Mouse (Mus musculus) liver, embryonic 12.5 days (tissue): ENCODE measurements around the gene Srrt. TPM values are rescaled to one million over a fixed set of nuclear protein-coding genes. Genes with fewer than 3 reads are reported as not detected.
"Not testable (repeated sequence)": the region's sequence is repeated elsewhere in the genome, so short reads cannot be mapped to it uniquely, and the experiment has no call there.

Experiments used
- ATAC-seq: fragments of 200-750 bp; cut with Nextera tagmentation; 2 replicates; pipeline ENCODE4 v1.8.0; 2017; ENCODE audit warnings: moderate number of reproducible peaks, mild to moderate bottlenecking, moderate library complexity
- H3K27ac ChIP-seq: fragments of 300-500 bp; sonication (generic); 2 replicates; pipeline ENCODE4 v1.5.1; 2016; ENCODE audit warnings: mild to moderate bottlenecking
- H3K27me3 ChIP-seq: fragments of 300-500 bp; sonication (generic); replicated peaks from 2 replicates; pipeline ENCODE4 v1.6.1; 2016; ENCODE audit warnings: mild to moderate bottlenecking, moderate library complexity
- H3K36me3 ChIP-seq: fragments of 300-500 bp; sonication (generic); 2 replicates; pipeline ENCODE4 v1.6.1; 2016; ENCODE audit warnings: mild to moderate bottlenecking, moderate library complexity
- H3K4me1 ChIP-seq: fragments of 300-500 bp; sonication (generic); 2 replicates; pipeline ENCODE4 v1.6.1; 2016
- H3K4me2 ChIP-seq: fragments of 300-500 bp; sonication (generic); 2 replicates; pipeline ENCODE4 v1.6.1; 2016; ENCODE audit warnings: mild to moderate bottlenecking, moderate library complexity
- H3K4me3 ChIP-seq: fragments of 300-500 bp; sonication (generic); 2 replicates; pipeline ENCODE4 v1.5.1; 2016; ENCODE audit warnings: mild to moderate bottlenecking, moderate library complexity
- H3K9ac ChIP-seq: fragments of 300-500 bp; sonication (generic); 2 replicates; pipeline ENCODE4 v1.6.1; 2016; ENCODE audit warnings: mild to moderate bottlenecking, moderate library complexity
- H3K9me3 ChIP-seq: fragments of 300-500 bp; sonication (generic); replicated peaks from 2 replicates; pipeline ENCODE4 v1.6.1; 2016; ENCODE audit warnings: mild to moderate bottlenecking, moderate library complexity
- WGBS: fragments of 180-500 bp; shearing (Covaris S2); methylation state at CpG from one replicate; pipeline ENCODE4 v1.1.7; 2016; ENCODE audit not compliant: insufficient replicate concordance; 5-methylcytosine and 5-hydroxymethylcytosine counted together
- microRNA-seq: library from miRNA; unstranded; fragments of <30 nt; microRNA quantifications from one replicate; pipeline ENCODE4, GENCODE M21; 2017
- polyA plus RNA-seq: library from polyadenylated mRNA; unstranded; fragments of >200 nt; fragmentation: Nextera tagmentation; extraction: Ambion mirVana; gene quantifications from 2 replicates; pipeline ENCODE4 v1.2.1, GENCODE M21; 2016

The Srrt gene
- polyA plus RNA-seq, 1 experiment from 2014 or later: 128 TPM

DNA sequence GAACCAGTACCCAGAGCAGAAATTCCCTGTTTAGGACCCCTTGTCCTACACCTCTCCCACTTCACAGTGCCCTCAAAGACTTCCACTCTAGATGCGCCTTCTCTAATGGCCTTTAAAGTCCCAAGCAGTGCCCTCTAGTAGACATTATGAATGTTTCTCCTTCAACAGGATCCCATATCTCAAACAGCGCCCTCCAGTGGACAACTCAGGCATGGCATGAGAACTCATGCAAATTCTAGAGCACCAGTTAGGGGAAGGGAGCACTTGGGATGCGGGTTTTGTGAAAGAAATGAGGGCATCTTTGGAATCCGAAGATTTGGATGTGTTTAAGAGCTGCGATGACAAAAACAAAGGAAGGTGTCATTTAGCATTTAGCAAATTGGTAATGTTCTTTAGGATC, 22.4 kb downstream of the Srrt start:
- ATAC-seq: no peak
- WGBS: 49% methylated on average over 5 of the region's 5 CpGs
- H3K4me2 ChIP-seq: no peak overlapping the region

DNA sequence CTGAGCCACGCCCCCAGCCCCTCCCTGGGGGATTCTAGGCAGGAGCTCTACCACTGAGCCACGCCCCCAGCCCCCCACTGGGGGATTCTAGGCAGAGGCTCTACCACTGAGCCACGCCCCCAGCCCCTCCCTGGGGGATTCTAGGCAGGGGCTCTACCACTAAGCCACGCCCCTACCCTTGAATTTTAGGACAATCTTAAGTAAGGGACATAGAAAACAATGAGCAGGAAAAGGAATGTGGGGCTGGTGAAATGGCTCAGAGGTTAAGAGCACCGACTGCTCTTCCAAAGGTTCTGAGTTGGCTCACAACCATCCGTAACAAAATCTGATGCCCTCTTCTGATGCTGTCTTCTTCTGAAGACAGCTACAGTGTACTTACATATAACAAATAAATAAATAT, 23.1 kb downstream of the Srrt start:
- Histone ChIP-seq H3K4me1 (peaks cover 33% of the 10 kb centered on the region), H3K27me3 (peaks cover 31% of the 10 kb centered on the region)
- not testable (repeated sequence) for H3K9ac ChIP-seq, H3K9me3 ChIP-seq, H3K4me3 ChIP-seq, H3K4me2 ChIP-seq, ATAC-seq, H3K36me3 ChIP-seq, H3K27ac ChIP-seq
- WGBS: 66% methylated on average over 5 of the region's 6 CpGs

More for the DNA sequence above, 22.4 kb downstream of the Srrt start:
- H3K4me3 ChIP-seq: no peak overlapping the region
- peaks cover 37% of the 10 kb centered on the region for H3K4me1 ChIP-seq
- H3K27me3 ChIP-seq: peaks cover 36% of the 10 kb centered on the region
- no peak overlapping the region for H3K9ac ChIP-seq
- no peaks in the 10 kb centered on the region for H3K36me3 ChIP-seq
- H3K9me3 ChIP-seq: no peaks in the 10 kb centered on the region
- H3K27ac ChIP-seq: no peak overlapping the region

DNA sequence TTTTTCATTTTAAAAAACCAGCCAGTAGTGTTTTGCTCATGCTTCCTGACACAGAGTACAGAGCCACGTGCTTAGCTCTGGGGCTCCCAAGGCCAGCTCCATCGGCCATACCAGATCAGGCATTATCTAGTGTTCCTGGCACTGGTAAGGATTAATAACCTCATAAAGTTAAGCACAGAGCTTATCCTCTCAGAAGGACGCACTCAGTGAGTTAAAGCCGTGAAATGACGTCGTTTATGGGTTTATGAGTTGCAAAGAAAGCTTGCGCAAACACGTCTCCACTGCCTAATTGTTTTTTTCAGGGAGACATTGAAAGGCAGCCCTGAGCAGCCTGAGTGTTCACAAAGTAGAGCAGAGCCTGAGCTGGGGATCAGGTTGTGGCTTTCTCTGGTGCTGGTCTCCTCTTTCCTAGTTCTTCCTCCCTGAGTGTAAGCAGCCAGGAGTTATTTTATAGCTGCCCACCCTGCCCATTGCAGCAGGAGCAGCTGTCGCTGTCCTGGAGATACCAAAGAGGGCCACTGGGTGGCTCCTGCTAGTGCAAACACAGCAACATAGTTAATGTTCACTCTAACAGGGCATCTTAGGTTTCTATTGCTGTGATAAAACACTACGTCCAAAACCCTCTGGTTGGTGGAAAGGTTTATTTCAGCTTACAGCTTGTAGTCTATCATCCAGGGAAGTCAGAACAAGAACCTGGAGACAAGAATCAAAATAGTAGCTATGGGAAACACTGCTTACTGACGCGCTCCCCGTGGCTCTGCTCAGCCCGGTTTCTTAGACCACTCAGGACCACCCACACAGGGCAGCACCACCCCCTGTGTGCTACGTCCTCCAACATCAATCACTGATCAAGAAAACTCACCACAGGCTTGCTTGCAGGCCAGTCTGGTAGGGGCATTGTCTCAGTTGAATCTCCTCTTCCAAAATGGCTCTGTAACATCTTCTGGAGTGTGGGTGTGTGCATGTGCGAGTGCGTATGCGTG, 29.8 kb downstream of the Srrt start:
- Histone ChIP-seq H3K27me3 (peaks cover 4% of the 10 kb centered on the region; the same call in 1 of the 2 replicates), H3K4me2 (no peak overlapping the region), H3K4me3 (no peak overlapping the region), H3K36me3 (no peaks in the 10 kb centered on the region), H3K9ac (no peak overlapping the region), H3K4me1 (no peaks in the 10 kb centered on the region), H3K27ac (no peak overlapping the region), H3K9me3 (0 out of 2 replicates have a peak, but pooled peaks cover 5% of the 10 kb centered on the region)
- no peak for ATAC-seq
- 55% methylated on average over 18 of the region's 18 CpGs for WGBS

DNA sequence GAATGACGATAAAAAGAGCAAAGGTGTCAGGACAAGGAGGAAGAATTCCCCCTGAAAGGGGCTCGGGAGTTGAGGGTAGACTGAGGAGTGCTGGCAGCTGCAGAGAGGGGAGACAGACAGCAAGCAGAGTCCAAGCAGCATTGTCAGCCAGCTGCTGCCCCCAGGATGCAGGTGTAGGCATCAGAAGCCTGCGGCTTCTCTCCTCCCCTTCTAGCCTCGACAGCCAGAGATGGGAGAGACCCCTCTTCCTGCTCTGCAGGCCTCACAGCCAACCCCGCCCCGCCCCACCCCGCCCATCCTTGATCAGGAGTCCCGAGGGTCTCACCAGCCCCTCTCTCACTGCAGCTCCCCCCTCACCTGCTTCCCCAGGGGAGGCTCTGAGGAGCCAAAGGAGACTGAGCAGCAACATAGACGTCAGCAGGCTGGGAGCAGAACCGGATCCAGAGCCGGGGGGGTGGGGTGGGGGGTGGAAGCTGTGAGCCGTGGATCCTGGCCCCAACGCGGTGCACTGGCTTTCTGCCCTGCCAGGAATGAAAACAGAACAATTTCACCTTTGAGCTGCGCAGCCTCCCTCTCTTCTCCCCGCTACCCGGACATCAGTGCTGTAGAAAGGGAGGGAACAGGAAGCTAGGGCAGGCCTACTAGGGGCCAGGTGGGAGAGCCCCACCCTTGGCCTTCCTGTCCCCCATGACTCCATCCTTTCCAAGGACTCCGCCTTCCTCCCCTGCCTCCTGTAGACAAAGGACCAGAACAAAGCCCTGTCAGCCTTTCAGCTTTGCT, 39.2 kb downstream of the Srrt start:
- Histone ChIP-seq H3K27ac (no peak overlapping the region), H3K4me1 (peaks cover 13% of the 10 kb centered on the region), H3K36me3 (no peaks in the 10 kb centered on the region), H3K9ac (no peak overlapping the region), H3K4me2 (no peak overlapping the region), H3K27me3 (peaks cover 10% of the 10 kb centered on the region), H3K4me3 (no peak overlapping the region), H3K9me3 (no peaks in the 10 kb centered on the region)
- WGBS: 22% methylated on average over 17 of the region's 18 CpGs
- ATAC-seq: no peak

DNA sequence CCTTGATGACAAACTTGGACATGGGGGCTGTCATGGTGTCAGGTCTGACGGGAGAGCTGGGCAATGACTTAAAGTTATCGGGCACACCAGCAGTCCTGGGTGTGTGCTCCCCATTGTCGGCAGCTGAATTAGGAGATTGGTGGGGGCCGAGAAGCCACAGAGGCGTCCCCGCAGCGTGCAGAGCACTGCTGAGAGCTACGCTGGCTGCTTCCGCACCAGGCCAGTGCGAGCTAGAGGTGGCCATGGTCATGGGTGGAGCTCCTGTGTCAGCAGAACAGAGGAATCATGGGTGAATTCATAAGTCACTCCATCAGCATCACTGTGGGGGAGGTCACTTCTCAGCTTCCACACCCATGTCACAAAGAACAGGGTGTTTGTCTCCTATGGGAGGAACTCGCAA, 42.7 kb downstream of the Srrt start:
- Histone ChIP-seq H3K36me3 (no peaks in the 10 kb centered on the region), H3K27me3 (peaks cover 10% of the 10 kb centered on the region), H3K4me3 (no peak overlapping the region), H3K9ac (no peak overlapping the region), H3K4me2 (no peak overlapping the region), H3K9me3 (no peaks in the 10 kb centered on the region), H3K4me1 (peaks cover 13% of the 10 kb centered on the region), H3K27ac (no peak overlapping the region)
- WGBS: 67% methylated on average over 11 of the region's 11 CpGs
- ATAC-seq: no peak

DNA sequence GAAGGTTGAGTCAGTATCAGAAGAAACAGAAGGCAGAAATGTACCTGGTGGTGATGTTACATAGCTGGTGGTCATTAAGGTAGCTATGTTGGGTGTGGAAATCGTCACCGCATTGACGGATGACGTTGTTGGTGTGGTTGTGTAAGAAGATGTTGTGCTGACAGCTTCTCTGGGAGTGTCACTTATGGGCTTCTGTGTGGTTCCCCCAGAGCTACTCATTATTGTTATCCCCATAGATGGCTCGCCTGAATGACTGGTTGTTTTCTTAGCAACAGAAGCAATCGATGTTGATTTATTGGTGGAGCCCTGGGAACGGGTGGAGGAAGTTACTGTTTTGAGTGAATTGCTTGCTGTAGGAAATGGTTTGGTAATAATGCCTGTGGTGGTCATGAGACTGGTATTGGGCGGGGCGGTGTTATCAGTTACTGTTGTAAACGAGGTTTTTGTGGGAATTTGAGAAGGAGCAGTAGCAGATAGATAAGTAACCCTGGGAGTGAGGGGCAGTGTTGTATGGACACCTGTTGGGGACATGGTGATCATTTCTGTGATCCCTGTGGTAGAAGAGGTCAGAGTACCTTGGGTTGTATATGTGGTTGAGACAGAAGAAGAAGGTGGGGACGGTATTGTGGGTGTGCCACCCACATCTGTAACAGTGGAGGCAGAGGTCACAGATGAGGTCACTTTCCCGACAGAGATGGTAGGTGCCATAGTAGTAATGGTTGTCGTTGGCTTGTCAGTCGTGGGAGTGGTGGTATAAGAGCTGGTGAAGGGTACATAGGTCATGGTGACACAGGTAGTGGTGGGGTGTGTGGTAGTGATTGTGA, 43.4 kb downstream of the Srrt start:
- Histone ChIP-seq H3K4me2 (no peak overlapping the region), H3K9me3 (no peaks in the 10 kb centered on the region), H3K4me1 (peaks cover 13% of the 10 kb centered on the region), H3K4me3 (no peak overlapping the region), H3K27me3 (peaks cover 10% of the 10 kb centered on the region), H3K36me3 (no peaks in the 10 kb centered on the region), H3K9ac (no peak overlapping the region), H3K27ac (no peak overlapping the region)
- 45% methylated on average over 14 of the region's 14 CpGs for WGBS
- no peak for ATAC-seq

Small RNA genes lying within 50 kb of the gene (microRNA-seq; reads per million reads assigned to microRNA genes)
- 1.1 reads per million for gene Mir7036
- gene Mir8116: not detected

Other genes with a start within 250 kb of the Srrt start
- gene Serpine1, start 235.4 kb downstream of the Srrt start, polyA plus RNA-seq: 0.19 TPM in 1 of 2 replicates, not detected in the other
- gene Trim56, start 191.5 kb downstream of the Srrt start, polyA plus RNA-seq: 8.6 and 10.3 TPM in 2 replicates
- gene Muc3, start 158.4 kb downstream of the Srrt start, polyA plus RNA-seq: not detected in 2 replicates
- 0.14 TPM in 1 of 2 replicates, not detected in the other for gene Muc3a, start 95.3 kb downstream of the Srrt start, polyA plus RNA-seq
- 23.4 and 26.2 TPM in 2 replicates for gene Ache, start 20.2 kb downstream of the Srrt start, polyA plus RNA-seq
- gene Ufsp1, start 13.0 kb downstream of the Srrt start, polyA plus RNA-seq: 11.9 and 12.5 TPM in 2 replicates
- gene Trip6, start 6.7 kb upstream of the Srrt start, polyA plus RNA-seq: 16.8 and 18.7 TPM in 2 replicates
- gene Slc12a9, start 25.9 kb upstream of the Srrt start, polyA plus RNA-seq: 5.0 and 5.8 TPM in 2 replicates
- 14.2 and 15.7 TPM in 2 replicates for gene Ephb4, start 42.4 kb upstream of the Srrt start, polyA plus RNA-seq
- 0.29 and 0.31 TPM in 2 replicates for gene Zan, start 169.4 kb upstream of the Srrt start, polyA plus RNA-seq
- 48.4 and 55.3 TPM in 2 replicates for gene Pop7, start 194.8 kb upstream of the Srrt start, polyA plus RNA-seq
- gene Gigyf1, start 210.9 kb upstream of the Srrt start, polyA plus RNA-seq: 5.6 and 6.0 TPM in 2 replicates
- 1.7 and 2.3 TPM in 2 replicates for gene Epo, start 225.6 kb upstream of the Srrt start, polyA plus RNA-seq
- 215 and 221 TPM in 2 replicates for gene Gnb2, start 225.8 kb upstream of the Srrt start, polyA plus RNA-seq
- not detected in 2 replicates for gene Actl6b, start 245.8 kb upstream of the Srrt start, polyA plus RNA-seq